Mouse (Mus musculus) lung, postnatal 36 days (tissue): Measurements from ENCODE around the gene Rpl34.

Experiments used
- DNase-seq: peaks from one replicate; pipeline ENCODE4 v3.0.0; 2022; ENCODE audit warnings: mixed read lengths

Gene Rpl34

DNA sequence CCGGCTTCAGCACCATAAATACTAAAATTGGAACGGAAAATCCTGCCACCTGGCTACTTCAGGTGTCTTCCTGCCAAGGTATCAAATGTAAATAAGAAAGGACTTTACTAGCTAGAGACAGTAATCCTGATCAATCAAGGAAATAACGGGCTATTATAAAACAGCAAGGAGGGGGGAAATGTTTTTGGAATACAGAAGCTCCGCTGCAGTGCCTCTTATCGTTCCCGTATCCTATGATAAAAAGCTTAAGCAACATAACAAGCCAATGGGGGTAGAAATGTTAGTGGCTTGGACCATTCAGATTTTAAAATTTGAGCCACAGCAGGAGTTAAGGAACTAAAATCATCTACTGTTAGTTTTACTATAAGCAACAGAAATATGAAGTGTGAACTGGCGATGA lies 20.1 kb downstream of the Rpl34 start:
- DNase-seq: no peak

GRCm38 (mm10) chr3:130708967-130709924 lies 21.0 kb downstream of the Rpl34 start, which contains the start of gene Ostc:
Gene Ostc, minus strand, starts transcription at chr3:130709444.
- peak; percentile 100 for DNase-seq

DNA sequence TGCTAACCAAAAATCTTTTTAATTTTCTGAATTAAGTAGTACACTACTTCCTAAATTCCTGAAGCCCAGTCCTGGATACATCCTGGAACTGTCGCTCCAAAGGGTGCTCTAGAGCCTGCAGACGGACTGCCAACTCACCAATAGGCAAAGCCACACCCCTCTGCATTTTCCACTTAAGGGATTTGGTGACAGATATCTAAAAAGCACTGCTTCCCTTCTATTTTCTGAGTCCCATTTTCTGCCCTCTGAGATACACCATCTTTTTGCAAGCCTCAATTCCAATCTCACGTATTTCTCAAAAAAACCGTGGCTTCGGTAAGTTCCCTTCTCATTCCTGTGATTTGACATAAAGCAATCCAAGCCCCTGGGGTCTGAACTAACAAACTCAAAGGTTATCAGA lies 21.7 kb downstream of the Rpl34 start:
- DNase-seq: peak; percentile 51

- DNase-seq: no peak
Measured at GRCm38 (mm10) chr3:130702289-130702688, 27.9 kb downstream of the Rpl34 start.

DNA sequence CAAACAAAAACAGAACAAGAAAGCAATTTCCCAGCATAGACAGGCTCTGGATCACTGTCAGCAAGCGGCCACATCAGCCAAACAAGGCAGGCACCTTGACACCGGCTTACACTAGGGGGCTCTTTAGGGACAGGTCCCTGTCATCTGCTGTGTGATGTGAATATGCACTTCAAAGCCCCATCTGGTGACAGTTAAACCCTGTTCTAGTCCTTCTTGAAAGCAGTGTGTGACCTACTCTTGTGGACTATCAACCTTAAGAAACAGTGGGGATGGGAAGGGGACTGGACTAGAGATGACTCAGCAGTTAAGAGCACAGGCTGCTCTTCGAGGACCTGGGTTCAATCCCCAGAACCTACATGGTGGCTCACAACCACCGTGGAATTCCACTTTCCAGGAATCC lies 32.6 kb downstream of the Rpl34 start:
- no peak for DNase-seq

DNA sequence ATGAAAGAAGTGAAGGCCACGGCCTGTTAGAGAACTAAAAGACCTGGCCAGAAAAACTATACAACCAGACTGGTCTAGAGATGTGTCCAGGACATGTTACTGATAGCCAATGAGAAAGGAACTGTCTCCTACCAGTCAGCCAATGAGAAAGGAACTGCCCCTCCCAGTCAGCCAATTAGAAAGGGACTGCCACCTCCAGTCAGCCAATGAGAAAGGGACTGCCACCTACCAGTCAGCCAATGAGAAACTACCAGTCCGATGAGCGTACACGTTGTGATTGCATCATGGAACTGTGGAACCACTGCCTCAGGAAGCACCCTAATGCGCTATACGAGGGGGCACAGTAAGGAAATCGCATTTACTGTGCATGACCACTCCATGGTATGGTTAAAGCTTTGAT lies 35.5 kb downstream of the Rpl34 start:
- DNase-seq: no peak

DNA sequence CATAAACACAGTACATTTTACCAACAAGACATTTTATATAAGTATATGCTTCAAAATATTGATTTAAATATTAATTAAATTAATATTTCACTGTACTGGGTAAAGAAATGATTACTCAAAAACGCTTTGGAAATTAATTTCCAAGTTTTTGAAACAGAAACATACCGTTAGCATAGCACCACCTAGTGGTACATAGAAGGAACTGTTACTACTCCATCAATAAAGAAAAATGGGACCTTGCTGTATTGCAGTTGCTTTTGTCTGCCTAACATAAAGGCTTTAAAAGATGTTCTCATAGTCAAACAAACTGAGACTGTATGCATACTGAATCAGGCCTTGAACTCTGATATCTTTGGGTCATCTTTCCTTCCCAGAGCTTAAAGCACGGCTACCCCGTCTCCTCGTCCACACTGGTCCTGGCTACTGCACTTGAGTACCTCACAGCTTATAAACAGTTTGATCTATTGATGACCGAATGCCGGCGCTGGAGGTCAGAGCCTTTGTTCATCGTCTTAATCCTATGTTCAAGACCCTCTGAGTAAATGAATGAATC lies 36.1 kb downstream of the Rpl34 start:
- no peak for DNase-seq

GRCm38 (mm10) chr3:130691596-130692170 lies 38.5 kb downstream of the Rpl34 start:
- DNase-seq: no peak

DNA sequence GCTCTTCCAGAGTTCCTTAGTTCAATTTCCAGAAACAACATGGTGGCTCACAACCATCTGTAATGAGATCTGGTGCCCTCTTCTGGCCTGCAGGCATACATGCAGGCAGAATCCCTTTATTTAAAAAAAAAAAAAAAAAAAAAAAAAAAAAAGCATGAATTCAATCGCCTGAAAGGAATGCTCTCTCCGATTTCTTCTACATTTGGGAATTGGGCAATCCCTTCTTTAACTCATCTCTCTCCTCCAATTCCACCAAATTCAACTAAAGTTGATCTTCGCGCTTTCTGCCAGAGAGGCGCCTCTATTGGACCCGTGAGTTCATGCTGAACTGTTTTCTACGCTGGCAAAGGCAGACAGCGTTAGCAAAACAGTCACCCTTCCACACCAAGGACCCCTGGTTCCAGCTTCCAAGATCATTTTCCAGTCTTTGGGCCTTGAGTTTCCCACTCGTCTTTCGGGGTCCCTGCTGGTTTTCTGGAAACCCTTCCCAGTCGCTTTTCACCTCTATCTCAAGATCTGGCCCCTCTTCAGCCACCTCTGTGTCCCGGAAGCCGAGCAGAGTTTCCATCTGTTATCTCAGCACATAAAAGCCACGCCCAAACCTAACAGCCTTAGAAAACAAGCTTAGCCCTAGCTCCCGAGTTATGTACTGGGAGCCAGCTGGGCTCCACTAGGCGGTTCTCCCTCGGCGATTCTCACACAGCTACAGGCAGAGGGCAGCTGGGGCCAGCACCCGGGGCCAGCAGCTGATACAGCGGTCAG lies 39.2 kb downstream of the Rpl34 start:
- peak; percentile 60 for DNase-seq

DNA sequence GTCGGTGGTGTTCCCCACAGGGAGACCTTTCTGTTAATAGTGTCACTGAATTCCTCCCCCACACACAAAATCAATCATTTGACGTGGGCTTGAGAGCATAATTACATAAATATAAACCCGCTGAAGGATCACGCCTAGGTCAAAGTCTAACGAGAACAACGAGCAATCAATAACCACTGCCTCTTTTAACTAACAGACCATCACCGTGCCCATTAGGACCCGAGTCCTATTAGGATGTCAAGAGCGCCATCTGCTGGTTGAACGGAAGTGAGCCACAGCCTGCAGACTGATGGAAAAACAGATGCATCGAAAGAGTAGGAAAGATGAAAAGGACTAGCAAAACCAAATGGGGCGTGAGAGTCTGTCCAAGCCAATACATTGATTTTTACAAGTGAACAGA lies 40.6 kb downstream of the Rpl34 start:
- DNase-seq: peak; percentile 82

DNA sequence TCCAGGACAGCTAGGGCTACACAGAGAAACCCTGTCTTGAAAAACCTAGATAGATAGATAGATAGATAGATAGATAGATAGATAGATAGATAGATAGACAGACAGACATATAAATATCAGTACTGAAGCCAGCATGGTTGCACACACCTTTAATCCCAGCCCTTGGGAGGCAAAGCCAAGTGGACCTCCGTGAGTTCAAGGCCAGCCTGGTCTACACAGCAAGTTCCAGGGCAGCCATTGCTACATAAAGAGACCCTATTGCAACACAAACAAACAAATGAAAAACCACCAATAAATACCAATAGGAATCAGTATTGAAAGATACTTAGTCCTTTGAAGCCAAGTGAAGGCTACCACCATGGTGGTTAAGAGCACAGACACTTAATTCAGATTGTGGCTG lies 43.1 kb downstream of the Rpl34 start:
- DNase-seq: no peak

GRCm38 (mm10) chr3:130685014-130685366 lies 45.2 kb downstream of the Rpl34 start:
- no peak for DNase-seq

DNA sequence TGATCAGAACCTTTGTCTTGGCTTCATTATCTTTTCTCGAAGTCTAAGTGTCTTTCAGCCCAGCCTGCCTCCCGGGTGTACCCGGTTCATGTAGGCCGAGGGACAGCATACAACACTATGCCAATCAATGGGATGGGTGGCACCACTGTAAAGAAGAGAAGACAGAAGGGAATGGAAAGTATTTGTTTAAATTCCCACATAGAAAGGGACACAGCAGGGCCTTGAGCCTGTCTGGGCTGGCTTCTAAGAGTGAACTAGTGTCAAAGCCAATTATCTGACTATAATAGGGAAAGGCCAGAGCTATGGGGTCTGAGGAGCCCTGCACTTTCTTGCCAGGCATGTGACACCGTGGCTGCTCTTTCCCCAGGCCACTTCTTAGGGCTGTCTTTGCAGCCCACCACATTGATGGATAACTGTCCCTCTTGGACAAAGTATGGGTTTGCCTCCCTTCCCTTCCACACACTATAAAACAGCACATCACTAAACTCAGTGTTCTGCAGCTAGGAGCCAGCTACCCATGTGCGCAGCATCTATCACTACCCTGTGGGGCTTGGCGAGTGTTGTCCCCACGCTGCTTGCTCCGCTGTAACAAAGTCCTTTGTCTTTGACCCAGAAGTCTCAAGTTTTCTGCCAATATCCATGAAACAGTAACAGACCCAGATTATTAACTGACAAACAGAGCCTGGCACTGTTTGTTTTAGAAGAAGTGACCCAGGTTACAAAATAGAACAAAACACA lies 45.8 kb downstream of the Rpl34 start:
- DNase-seq: no peak

DNA sequence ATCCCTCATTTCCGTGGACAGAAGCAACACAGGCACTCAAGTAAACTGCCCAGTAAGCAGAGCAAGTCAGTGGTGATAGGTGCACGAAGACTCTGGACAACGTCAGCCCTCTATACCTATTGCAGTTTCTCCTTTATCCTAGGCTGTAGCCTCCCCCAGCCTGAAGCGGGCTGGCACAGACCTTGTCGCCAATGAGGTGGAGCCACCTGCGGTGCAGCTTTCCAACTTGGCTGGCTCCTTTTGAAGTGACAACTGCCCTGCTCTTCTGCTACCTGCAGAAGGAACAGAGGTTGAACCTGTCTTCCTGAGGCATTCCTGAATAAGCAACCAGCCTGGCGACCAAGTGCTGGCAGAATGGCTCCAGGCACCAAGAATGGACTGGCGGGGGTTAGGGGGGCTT lies 46.4 kb downstream of the Rpl34 start:
- DNase-seq: no peak

DNA sequence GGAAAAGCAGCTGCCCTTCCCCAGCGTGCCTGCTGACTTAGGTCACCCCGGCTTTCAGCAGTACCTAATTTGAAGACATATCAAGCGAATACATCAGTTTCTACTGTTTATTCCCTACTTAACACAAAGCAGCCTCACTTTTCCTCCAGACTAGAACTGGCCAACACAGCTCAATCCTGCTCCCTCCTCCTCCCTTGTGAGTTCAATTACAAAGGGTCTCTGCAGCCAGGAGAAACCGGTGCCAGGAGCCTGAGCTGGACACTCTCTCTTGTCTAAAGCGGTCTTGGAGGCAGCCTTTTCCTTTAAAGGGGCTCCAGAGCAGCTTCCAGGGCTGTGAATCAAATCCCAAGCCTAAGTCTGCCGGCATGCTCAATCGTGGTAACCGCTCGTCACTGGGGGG lies 48.0 kb downstream of the Rpl34 start:
- no peak for DNase-seq

GRCm38 (mm10) chr3:130681226-130681625 lies 49.0 kb downstream of the Rpl34 start:
- no peak for DNase-seq

DNA sequence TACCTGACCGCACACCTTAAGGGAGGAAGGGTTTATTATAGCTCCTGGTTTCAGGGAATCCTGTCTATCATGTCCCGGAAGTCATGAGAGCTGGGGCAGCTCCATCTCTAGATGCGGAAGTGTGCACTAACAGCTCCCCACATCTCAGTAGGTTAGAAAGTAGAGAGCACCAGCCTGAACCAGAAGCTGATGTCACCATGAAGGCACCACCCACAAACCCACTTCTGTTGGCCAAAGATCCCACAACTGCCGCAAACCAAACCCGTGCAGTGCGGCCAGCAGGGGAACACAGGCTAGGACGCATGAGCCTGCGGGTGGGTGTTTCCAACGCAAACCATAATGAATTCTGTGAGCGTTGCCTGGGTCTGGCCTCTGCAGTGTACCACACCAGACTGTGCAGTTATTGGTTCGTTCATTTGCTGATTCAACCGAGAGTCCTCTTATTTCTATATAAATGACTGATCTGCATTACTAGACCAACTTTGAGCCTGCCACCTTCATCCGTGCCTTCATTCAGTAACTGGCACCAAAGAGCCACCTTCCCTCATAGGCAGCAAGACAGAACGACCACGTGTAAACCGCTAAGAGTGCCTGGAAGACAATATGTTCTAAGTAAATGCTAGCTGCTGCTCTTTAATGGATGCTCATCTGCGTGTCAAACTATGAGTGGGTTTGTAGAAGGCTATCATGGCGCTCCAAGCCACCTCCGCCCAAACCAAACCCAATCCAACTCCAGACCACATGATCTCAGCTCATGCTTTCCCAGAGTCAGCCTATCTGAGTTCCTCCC lies 52.3 kb downstream of the Rpl34 start:
- no peak for DNase-seq
